Mouse (Mus musculus): ENCODE results near the gene Ank2.
"Not testable (repeated sequence)": the region's sequence is repeated elsewhere in the genome, so short reads cannot be mapped to it uniquely, and the experiment has no call there.

The Ank2 gene

GRCm38 (mm10) chr3:127416950-127417349 is 82.2 kb downstream of the Ank2 start:
- ATAC-seq (ENCODE audit: low TSS enrichment): peak; percentile 87

- ATAC-seq (ENCODE audit: low TSS enrichment): no peak
Measured at GRCm38 (mm10) chr3:127414438-127414837, 84.7 kb downstream of the Ank2 start.

GRCm38 (mm10) chr3:127408684-127409550 is 90.2 kb downstream of the Ank2 start:
- ATAC-seq (ENCODE audit: low TSS enrichment): peak; percentile 96

GRCm38 (mm10) chr3:127407868-127408574 is 91.1 kb downstream of the Ank2 start:
- ATAC-seq (ENCODE audit: low TSS enrichment): peak; percentile 26

- ATAC-seq (ENCODE audit: low TSS enrichment): no peak
Measured at GRCm38 (mm10) chr3:127406883-127407282, 92.3 kb downstream of the Ank2 start.

GRCm38 (mm10) chr3:127404371-127404770 is 94.8 kb downstream of the Ank2 start:
- ATAC-seq (ENCODE audit: low TSS enrichment): no peak

- ATAC-seq (ENCODE audit: low TSS enrichment): no peak
Measured at GRCm38 (mm10) chr3:127400976-127401375, 98.2 kb downstream of the Ank2 start.

- ATAC-seq (ENCODE audit: low TSS enrichment): not testable (repeated sequence)
Measured at GRCm38 (mm10) chr3:127400468-127400867, 98.7 kb downstream of the Ank2 start.

GRCm38 (mm10) chr3:127397774-127398173 is 101.4 kb downstream of the Ank2 start:
- no peak for ATAC-seq (ENCODE audit: low TSS enrichment)

GRCm38 (mm10) chr3:127395202-127395601 is 103.9 kb downstream of the Ank2 start:
- ATAC-seq (ENCODE audit: low TSS enrichment): peak; percentile 70

- ATAC-seq (ENCODE audit: low TSS enrichment): peak; percentile 78
Measured at GRCm38 (mm10) chr3:127387016-127387517, 112.1 kb downstream of the Ank2 start.

GRCm38 (mm10) chr3:127383231-127383630 is 115.9 kb downstream of the Ank2 start:
- no peak for ATAC-seq (ENCODE audit: low TSS enrichment)

GRCm38 (mm10) chr3:127376901-127377460 is 122.2 kb downstream of the Ank2 start:
- ATAC-seq (ENCODE audit: low TSS enrichment): peak; percentile 38

GRCm38 (mm10) chr3:127375956-127376660 is 123.0 kb downstream of the Ank2 start:
- peak; percentile 64 for ATAC-seq (ENCODE audit: low TSS enrichment)

GRCm38 (mm10) chr3:127374190-127374710 is 124.9 kb downstream of the Ank2 start:
- no peak for ATAC-seq (ENCODE audit: low TSS enrichment)

- ATAC-seq (ENCODE audit: low TSS enrichment): no peak
Measured at GRCm38 (mm10) chr3:127371774-127372173, 127.4 kb downstream of the Ank2 start.

GRCm38 (mm10) chr3:127369529-127369928 is 129.6 kb downstream of the Ank2 start:
- ATAC-seq (ENCODE audit: low TSS enrichment): peak; percentile 53

- no peak for ATAC-seq (ENCODE audit: low TSS enrichment)
Measured at GRCm38 (mm10) chr3:127367450-127367849, 131.7 kb downstream of the Ank2 start.

GRCm38 (mm10) chr3:127363512-127363911 is 135.6 kb downstream of the Ank2 start:
- ATAC-seq (ENCODE audit: low TSS enrichment): peak; percentile 76

- peak; percentile 75 for ATAC-seq (ENCODE audit: low TSS enrichment)
Measured at GRCm38 (mm10) chr3:127362611-127363393, 136.3 kb downstream of the Ank2 start.

GRCm38 (mm10) chr3:127361846-127362245 is 137.3 kb downstream of the Ank2 start:
- ATAC-seq (ENCODE audit: low TSS enrichment): no peak
